Mouse (Mus musculus): ENCODE results near the gene Slc52a3.

Slc52a3 gene

DNA sequence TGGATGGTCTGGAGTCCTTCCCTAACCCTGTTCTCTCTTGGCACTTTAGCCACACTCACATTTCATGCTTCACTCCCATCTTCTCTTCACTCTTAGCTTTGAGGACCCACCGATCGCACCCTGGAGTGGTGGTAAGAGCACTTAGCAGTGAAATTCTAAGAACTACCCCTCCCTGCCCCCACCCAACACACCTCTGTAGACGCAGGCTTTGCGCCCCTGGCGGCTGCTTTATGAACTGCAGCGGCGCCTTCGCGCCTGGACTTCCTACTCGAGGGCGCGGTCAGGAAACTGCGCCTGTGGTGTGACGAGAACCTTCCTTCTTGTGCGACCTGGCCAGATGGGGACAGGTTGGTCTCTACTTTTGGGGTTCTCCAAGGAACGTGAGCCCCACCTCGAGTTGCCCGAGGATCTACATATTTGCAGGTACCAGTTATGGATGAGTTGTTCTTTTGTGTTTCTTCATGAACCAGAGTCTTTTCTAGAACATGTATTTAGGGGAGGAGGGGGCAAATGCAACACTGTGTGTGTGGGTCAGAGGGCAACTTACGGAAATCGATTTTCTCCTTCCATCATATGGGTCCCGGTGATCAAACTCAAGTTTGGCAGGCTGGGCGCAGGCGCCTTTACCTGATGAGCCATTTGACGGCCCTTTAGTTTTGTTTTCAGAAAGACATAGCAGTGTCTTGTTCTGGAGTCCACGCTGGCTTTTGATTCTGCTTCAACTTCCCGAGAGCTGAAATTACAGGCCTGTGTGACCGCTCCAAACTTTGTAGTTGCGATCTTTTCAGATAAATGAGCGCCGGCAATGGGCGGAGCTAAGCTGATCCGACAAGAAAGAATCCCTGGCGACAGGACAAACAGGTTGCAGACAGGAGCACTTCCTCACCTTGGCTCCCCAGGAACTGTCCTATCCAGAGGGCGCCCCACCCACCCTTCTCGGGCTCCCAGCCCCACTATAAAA, at the start of gene Slc52a3:
Slc52a3 (plus strand) TSS at position 283 of the 961 bp plus-strand sequence.
- in situ Hi-C loops (cut with MboI, MseI): no loop called here

DNA sequence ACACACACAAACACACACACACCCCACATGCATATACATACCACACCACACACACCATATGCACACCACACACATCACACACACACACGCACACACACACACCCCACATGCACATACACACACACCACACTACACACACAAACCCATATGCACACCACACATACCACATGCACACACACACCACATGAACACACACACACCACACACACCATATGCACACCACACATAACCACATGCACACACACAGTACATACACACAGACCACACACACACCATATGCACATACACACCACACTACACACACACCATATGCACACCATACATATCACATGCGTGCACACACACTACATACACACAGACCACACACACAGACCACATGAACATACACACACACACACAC, 48.7 kb upstream of the Slc52a3 start:
- in situ Hi-C loops (cut with MboI, MseI): loop anchor here (5.0 kb wide), 1 partner anchor 40 kb away; no protein-coding TSS in a partner anchor

DNA sequence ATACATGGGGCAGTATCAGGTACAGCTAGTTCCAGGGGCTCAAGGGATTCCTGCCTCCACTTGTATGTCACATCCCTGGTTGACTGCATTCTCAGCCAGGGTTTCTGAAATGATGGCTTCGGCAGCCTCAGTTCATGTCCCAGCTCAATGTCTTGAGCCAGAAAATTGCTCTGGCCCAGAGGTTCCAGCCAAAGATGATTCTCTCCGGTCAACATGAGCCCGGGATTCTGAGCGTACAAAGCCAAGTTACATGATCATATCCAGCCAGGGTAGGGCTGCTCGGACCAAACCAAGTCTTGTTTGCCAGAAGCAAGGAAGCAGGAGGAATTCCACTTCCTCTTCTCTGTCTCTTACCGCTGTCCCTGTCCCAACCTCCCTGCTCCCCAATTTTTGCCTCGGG, 48.0 kb upstream of the Slc52a3 start:
- in situ Hi-C loops (cut with MboI, MseI): loop anchor here (5.0 kb wide), 1 partner anchor 39 kb away; no protein-coding TSS in a partner anchor

DNA sequence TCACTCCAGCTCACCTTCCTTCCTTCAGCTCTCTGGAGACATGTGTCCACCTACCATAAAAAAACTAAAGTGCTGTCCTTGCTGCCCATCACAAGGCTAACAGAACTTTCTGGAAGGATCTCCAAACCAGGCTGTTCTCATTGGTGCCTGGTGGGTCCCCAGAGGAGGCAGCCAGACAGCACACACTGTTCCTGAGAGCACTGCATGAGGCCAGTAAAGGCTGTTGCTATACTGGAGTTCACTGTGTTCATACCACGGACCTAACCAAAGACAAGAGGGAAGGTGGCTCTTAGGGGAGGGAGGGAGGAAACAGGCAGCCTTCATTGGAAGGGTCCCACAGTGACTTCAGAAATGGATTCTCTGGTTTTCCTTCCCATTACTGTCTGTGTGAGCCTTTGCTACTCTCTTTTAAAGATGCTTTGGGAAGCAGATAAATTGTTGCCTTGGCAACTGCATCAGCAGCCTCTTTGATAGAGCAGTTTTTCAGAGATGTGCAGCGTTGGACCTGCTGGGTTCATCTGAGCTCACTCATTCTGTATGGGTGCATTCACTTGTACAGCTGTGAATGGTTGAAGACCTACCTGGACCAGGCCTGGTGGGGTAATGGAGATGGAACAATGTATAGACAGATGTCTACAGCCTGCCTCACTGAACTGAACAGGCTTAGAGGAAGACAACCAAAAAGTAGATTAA, 47.1 kb upstream of the Slc52a3 start:
- in situ Hi-C loops (cut with MboI, MseI): loop anchor here (5.0 kb wide), 1 partner anchor 38 kb away; no protein-coding TSS in a partner anchor

DNA sequence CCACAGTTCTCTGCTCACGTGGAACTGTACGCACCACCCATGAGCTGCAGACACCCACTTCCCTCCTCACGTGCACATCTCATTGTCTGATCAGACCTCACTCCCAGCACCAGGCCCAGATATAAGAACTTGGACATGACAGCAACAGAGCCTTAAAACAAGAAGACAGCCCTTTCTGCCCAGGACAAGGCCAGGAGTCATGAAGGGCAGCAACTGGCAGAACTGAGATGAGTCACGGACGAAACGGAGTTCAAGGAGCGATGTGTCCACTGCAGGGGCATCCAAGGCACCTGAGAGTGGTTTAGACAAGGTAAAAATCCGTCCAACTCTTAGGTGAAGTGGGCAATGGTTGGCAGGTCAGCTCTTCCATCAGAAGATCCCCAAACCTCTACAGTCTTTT, 42.6 kb upstream of the Slc52a3 start:
- in situ Hi-C loops (cut with MboI, MseI): no loop called here

DNA sequence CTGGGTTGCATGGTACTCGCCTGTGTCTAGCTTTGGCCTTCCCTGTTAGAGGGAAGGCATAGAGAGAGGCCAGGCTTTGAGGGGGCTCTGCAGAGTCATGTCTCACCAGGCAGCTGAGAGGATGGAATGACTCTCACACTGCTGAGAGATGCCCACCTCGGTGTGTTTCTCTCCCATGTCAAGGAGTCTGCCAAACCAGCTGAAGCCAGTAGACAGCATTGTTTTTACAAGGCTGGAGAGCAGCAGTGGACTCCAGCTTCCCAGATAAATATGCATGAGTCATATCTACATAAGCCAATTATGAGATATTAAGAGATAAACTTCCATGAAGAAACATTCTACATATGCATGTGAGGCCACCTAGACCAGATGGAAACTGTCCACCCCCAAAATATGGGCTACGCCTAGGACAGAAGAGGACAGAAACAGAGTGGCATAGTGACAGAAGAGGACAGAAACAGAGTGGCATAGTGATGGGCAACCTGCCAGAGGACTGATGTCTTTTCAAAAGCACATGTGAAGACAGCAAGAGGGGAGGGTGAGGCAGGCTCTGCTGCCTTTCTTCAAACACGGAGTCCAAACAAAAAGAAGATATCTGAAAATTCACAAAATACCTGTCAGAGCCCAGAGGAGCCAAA, 39.7 kb upstream of the Slc52a3 start:
- in situ Hi-C loops (cut with MboI, MseI): no loop called here

DNA sequence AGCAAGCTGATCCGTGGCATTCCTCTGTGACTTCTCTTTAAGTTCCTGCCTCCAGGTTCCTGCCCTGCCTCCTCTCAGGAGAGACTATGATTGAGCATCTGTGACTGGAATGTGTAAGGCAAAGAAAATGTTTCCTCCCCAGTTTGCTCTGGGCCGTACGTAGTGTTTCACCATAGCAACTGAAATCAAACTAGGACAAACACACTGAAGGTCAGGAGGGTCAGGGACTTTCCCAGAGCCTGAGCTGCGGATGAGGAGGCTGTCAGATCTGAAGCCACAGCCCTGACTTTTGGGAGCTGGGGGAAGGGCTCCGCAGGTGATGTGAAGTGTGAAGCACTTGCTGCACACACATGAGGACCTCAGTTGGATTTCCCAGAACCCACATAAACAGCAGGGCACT, 37.0 kb upstream of the Slc52a3 start:
- in situ Hi-C loops (cut with MboI, MseI): no loop called here

DNA sequence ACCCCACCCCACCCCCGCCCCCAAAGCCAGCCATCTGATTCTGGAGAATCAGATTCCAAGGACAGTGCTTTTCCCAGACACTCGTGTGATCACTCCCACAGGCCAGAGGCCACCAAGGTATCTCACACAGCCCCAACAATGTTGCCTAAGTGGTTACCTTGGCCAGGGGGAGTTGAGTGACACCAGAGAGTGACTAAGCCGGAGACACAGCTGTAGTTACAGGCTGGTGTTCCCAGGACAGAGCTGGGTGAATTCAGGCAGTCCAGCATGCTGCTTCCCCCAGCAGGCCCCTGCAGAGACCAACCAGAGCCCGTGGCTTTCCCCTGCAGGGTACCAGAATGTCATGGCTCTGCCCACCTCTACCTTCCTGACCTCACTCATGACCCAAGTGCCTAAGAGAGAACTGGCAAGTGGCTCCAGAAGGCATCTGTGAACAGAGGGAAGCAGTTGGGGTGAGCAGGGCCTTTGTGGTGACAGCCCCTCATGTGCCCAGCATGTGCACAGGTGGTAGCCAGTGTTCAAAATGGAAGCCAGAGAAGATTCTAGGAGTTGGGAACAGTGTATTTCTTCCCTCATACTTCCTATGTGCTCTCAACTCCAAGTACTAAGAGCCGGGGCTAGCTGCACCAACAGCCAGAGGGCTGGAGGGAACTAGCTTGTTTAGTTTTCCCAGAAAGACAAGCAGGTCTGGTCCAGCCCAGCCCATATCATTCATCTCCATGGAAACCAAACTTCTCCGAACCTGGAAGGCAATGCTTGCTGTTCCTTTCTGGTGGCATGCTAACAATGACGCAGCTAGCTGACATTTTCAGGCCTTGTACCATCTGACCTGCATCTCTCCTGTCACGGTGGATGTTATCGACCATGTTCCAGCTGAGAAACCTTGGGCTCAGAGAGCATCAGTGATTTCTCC, 34.8 kb upstream of the Slc52a3 start:
- in situ Hi-C loops (cut with MboI, MseI): no loop called here

DNA sequence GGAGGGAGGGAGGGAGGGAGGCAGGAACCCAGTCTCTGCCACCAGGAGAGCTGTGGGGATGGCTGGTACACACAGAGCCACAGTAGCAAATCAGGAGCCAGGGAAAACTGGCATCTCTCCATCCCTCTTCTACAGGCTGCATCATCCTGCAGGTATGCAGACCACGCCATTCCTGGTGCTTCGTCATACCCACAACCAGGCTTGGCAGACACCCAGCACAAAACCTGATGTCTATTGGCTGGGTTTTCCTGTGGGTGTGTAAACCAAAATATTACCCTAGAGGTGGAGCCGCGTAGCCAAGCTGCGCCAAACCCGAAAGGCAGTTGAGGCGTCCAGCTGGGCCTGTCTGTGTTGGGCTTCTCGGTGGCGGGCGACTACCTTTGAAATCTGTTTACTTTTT, 33.8 kb upstream of the Slc52a3 start:
- in situ Hi-C loops (cut with MboI, MseI): no loop called here

DNA sequence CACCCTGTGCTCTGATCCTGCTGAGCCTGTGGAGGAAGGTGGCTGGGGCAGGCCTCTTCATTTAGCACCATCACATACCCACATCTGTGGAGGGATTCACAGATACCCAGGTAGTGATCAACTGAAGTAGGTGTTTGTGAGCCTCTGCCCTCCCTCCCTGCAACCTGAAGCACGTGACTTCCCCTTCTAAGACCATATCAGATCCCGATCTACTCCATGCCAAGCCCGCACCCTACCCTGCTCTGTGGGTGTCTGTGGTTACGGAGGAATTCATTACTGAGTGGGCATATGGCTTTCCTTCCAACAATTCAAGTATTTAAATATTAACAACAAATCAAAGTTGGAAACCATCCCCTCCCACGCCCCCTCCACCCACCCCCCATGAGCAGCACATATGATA, 33.0 kb upstream of the Slc52a3 start:
- in situ Hi-C loops (cut with MboI, MseI): no loop called here

DNA sequence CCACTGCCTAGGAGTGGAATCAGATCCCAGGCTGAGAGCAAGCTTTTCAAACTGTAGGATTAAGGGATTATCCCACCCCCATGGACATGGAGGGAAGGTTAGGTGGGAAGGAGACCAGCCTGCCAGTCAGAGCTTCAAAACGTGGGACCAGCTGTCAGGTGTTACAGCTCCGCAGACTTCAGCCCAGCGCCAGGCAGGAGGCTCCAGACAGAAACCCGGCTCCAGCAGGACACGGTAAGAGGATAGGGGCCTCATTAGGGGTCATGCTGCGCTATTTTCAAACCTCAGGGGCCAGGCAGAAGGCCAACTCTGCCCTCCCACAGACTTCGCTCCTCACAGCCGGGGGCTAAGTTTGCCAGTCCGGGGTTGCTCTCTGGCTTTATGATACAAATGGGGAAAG, 32.3 kb upstream of the Slc52a3 start:
- in situ Hi-C loops (cut with MboI, MseI): no loop called here

DNA sequence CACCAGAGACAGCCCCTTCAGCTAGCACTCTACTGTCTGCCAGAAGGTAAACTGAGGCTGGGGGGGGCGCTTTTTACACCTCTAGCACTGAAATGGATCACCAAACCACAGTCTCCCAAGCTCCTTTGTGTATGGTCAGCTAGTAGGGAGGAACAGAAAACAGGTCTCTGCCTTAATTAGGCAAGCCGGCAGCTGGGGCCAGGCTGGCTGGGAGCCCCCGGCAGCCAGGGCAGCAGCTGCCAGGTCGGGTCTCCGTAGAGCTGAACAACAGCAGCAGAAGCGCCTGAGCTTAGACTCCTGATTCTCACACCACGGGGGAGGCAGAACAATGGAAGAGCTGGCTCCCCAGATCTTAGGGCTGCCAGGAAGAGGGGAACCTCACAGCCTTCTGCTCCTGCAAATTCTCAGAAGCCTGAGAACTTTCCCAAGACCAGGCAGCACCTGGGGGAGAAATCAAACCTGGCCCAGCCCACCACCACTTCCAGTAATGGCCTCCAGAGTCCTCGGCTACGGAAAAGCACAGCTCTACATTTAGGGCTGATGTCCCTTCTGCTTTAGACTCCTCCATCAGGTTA, 29.0 kb upstream of the Slc52a3 start:
- in situ Hi-C loops (cut with MboI, MseI): no loop called here

DNA sequence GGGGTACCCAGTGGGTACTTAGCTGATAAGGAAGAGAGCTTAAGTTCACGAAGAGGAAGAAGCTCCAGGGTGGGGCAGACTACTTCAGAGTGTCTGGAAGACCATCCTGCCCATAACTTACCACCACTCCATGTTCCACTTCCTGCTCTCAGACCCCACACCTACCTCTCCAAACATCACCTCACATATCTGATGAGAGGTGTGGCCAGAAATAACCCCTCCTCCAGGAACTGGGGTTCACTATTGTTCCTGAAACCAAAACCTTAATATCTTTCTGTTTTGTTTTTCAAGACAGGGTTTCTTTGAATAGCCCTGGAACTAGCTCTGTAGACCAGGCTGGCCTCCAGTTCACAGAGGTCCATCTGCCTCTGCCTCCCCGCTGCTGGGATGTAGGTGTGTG, 28.5 kb upstream of the Slc52a3 start:
- in situ Hi-C loops (cut with MboI, MseI): no loop called here

DNA sequence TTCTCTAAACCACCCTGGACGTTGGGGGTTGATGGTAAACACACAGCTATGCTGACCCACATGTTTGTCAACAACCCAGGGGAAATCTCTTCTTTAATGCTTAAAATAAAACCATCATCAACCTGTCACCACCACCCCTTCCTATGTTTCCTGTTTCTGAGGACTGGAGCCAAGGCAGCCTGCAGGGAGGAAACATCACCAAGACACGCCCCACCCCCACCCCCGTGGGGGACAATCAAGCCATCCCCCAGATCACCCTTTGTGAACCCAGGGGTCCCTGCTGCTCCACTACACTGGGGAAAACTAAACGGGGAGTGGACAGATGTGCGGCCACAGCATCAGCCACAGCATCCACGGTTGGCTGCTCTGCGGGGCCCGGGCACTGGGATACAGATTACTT, 27.9 kb upstream of the Slc52a3 start:
- in situ Hi-C loops (cut with MboI, MseI): no loop called here

DNA sequence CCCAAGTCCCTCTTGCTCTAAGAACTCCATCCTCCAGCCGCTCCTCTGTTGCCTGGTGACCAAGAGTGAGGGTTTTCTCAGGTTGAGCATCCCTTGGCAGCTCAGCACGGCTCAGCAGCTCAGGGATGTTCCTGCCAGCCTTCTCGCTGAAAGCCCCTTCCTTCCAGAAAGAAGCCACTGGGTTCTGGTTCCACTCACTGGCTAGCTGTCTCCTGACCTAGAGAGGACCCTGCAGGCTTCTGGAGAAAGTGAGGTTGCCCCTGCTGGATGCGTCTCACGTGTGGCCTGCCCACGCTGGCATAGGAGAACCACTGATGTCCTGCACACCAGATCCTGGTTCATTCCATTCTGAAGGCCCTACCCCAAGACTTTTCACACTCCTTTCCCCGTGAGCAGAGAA, 27.3 kb upstream of the Slc52a3 start:
- in situ Hi-C loops (cut with MboI, MseI): no loop called here

DNA sequence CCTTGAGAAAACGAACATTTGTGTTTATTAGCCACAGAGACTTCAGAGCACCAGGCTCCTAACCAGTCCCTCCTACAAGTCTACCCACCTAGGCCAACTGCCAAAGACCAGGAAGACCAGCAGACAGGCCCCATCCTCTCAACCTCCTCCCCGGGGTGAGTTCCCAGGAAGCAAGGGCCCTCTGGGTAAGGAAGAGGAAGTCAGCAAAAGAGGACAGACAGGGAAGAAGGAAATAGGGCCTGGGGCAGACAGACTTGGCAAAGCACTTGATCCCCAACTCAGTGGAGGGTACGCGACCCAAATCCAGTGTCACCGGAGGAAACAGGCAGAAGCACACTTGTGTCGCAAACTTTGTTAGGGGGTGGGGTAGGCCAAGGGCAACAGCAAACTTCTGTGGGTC, 26.9 kb upstream of the Slc52a3 start:
- in situ Hi-C loops (cut with MboI, MseI): no loop called here

DNA sequence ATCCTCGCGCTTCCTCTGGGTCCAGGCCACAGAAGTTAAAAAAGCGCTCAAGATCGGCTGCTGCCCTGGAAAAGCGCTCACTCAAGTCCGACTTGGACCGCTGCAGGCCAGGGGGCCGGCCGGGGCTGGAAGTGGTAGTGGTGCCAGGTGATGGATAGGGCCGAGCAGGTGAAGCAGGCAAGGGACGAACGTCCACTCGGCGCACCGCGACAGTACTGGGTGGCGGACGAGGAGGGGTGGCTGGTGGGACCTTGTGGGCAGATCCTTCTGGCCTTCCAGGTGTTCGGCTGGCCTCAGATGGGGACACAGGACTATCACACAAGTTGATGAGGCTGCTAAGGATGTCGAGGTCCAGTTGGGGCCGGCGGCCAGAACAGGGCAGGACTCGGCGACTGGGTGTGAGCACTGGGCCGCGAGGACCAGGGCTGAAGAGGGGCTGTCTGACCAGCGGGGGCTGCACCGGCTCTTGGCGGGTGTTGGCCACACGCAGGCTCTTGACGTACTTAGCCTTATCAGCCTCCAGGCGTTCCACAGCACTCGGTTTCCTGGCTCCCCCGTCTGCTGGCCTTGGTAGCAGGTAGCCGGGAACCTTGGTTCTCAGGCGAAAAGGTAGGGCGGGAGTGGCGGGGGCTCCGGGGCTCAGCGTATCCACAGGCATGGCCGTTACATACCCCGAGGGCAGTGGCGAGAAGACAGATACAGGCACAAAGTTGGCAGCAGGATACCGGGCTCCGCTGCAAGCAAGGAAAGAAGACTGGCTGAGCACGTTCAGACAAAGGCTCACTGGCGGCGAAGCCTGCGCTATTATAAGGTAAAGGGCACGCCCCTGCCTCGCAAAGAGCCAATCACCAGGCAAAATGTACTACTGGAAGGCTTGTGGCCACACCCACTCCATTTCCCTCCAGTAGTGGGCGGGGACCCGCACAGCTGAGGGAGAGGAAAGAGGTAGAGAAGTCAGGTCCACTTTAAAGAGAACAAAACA, 25.8 kb upstream of the Slc52a3 start:
- in situ Hi-C loops (cut with MboI, MseI): loop anchor here (5.0 kb wide), 1 partner anchor 423 kb away; no protein-coding TSS in a partner anchor

DNA sequence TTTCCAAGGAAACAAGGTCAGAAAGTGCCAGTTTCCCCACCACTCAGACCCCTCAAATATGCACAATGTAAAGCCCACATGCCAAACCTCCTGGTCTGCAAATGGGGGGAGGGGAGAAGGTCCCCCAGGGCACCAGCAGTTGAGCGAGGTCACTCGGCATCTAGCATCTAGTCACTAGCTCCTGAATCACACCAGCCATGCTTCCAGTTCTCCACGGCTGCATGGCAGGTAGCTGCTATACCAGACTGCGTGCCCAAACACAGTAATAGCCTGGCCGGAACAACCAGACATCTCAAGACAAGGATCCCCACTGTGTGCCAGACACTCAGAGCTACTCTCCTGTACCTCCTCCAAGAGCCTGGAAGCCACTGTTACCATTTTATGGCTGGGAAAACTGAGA, 24.6 kb upstream of the Slc52a3 start:
- in situ Hi-C loops (cut with MboI, MseI): loop anchor here (5.0 kb wide), 1 partner anchor 424 kb away; no protein-coding TSS in a partner anchor

DNA sequence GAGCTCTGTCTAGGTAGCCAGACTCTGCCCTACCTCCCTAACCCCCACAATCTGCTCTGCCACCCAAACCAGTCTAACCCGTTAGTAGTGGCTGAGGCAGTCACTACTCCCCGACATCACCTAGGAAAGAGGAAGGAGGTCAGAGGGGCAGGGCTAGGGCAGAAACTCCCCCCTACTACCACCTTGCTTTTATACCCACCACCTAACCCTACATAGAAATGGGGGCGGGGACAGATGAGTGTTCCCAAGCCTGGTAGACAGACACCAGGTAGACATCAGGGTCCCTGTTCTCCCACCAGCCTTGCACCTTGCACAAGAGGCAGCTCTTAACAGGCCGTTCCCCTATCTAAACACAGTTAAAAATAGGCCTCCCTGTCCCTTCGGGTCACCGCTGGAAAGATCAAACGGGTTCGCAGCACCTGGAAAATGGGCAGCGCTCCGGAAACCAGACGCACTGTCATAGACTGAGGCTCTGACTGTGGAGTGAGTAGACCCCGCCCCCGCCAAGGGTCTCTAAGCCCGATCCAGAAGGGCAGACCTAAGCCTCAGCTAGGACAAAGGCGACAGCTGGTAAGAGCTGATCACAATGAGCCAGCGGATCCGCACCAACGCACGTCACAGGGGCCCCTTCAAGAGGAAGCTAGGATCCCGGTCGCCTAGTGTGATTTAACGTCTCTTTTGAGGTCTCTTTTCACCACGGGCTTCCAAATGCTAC, 23.3 kb upstream of the Slc52a3 start:
- in situ Hi-C loops (cut with MboI, MseI): loop anchor here (5.0 kb wide), 1 partner anchor 426 kb away; no protein-coding TSS in a partner anchor

Measured in regulatory T cell (primary cell).